18 mouse cellular contexts compared by ENCODE assay signal in the genomic region with DNA sequence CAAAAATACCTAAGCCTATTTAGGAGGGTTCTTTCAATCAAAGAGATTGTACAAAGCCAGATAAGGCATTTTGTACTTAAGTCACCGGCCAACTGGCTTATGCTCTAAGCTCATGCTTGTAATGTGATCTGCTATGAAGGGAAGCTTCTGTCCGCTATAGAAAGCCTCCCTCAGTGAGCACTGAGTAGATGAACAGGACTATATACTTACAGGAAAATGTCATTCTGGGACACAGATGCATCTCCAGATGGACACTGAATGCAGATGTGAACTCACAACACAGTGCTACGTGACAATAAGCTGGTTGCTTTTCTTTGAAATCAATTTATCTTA.
A peak's percentile ranks its signal among the peaks of the same experiment; 100 is the strongest.
DNase-seq lines count a peak whose midpoint lies in the region; ATAC-seq and TF ChIP-seq lines count a peak whose summit lies in the region.
"Had no signal": no experiment of that assay in that cellular context is flagged by ENCODE, and none has a peak within 500 bp of the region (broad histone marks: within the 10 kb centered on the region; RNA-seq: fewer than 3 reads in every experiment).

No protein-coding gene starts in this region.

- H3K27me3 ChIP-seq in forebrain, embryonic 15.5 days, result no peaks in the 10 kb centered on the region
- no peaks in the 10 kb centered on the region for H3K27me3 ChIP-seq in forebrain, embryonic 12.5 days
- H3K27me3 ChIP-seq in heart, embryonic 13.5 days (replicated peaks), result no peaks in the 10 kb centered on the region
- no peaks in the 10 kb centered on the region for H3K27me3 ChIP-seq in limb, embryonic 14.5 days (ENCODE audit: control insufficient read depth, insufficient read depth, low read length)
- H3K27me3 ChIP-seq: embryonic facial prominence, embryonic 13.5 days; lung, embryonic 15.5 days; midbrain, embryonic 15.5 days; neural tube, embryonic 12.5 days; Patski had no signal

- DNase-seq in heart, adult 9 months (ENCODE audit: low spot score in 2 of 2), result no peak
- DNase-seq in layer of hippocampus, adult 2 months (ENCODE audit: low spot score in 2 of 2), result no peak
- DNase-seq in layer of hippocampus, postnatal 25 days (ENCODE audit: extremely low spot score in 1 of 2, low spot score in 1 of 2), result no peak
- peak; percentile 44 for DNase-seq in limb, embryonic 14.5 days (ENCODE audit: low spot score)
- no peak for DNase-seq in layer of hippocampus, adult 9-10 months (ENCODE audit: low spot score)
- DNase-seq: cerebellum, adult 11 months; kidney, adult 11 months had no signal

- H3K27ac ChIP-seq in forebrain, embryonic 15.5 days (replicated peaks), result no peak overlapping the region
- H3K27ac ChIP-seq in forebrain, embryonic 12.5 days, result no peak overlapping the region
- peak overlapping the region; percentile 70 for H3K27ac ChIP-seq in heart, embryonic 13.5 days (replicated peaks)
- H3K27ac ChIP-seq in layer of hippocampus, adult 2 months, result peak overlapping the region; percentile 72
- no peak overlapping the region for H3K27ac ChIP-seq in limb, embryonic 14.5 days (replicated peaks; ENCODE audit: low read depth, low read length)
- H3K27ac ChIP-seq: embryonic facial prominence, embryonic 13.5 days; lung, embryonic 15.5 days; midbrain, embryonic 15.5 days; neural tube, embryonic 12.5 days had no signal

- TF ChIP-seq POLR2A in limb, embryonic 14.5 days (IDR thresholded peaks at IDR 0.05; ENCODE audit: borderline replicate concordance, extremely low read depth, insufficient read depth, insufficient read length), result no peak

- no peaks in the 10 kb centered on the region for H3K9me3 ChIP-seq in forebrain, embryonic 15.5 days
- H3K9me3 ChIP-seq in forebrain, embryonic 12.5 days, result no peaks in the 10 kb centered on the region
- H3K9me3 ChIP-seq in heart, embryonic 13.5 days, result no peaks in the 10 kb centered on the region
- H3K9me3 ChIP-seq in limb, embryonic 14.5 days (ENCODE audit: control insufficient read depth, low read length), result no peaks in the 10 kb centered on the region
- H3K9me3 ChIP-seq: embryonic facial prominence, embryonic 13.5 days; lung, embryonic 15.5 days; midbrain, embryonic 15.5 days; neural tube, embryonic 12.5 days had no signal

- peak; percentile 24; the same call in 1 of the 2 replicates for ATAC-seq in forebrain, embryonic 15.5 days (replicated peaks)
- no peak for ATAC-seq in forebrain, embryonic 12.5 days (ENCODE audit: low FRiP score)
- no peak for ATAC-seq in heart, embryonic 13.5 days (ENCODE audit: extremely low read depth, insufficient number of reproducible peaks, low FRiP score, low TSS enrichment)
- ATAC-seq in limb, embryonic 14.5 days (ENCODE audit: low FRiP score, low read depth), result no peak
- ATAC-seq: forebrain, embryonic 14.5 days; hindbrain, embryonic 16.5 days; midbrain, embryonic 15.5 days; Patski had no signal

- H3K36me3 ChIP-seq in forebrain, embryonic 15.5 days, result no peaks in the 10 kb centered on the region
- no peaks in the 10 kb centered on the region for H3K36me3 ChIP-seq in forebrain, embryonic 12.5 days (replicated peaks)
- H3K36me3 ChIP-seq in heart, embryonic 13.5 days, result no peaks in the 10 kb centered on the region
- no peaks in the 10 kb centered on the region for H3K36me3 ChIP-seq in limb, embryonic 14.5 days (ENCODE audit: control insufficient read depth, insufficient read depth, low read length)
- H3K36me3 ChIP-seq: embryonic facial prominence, embryonic 13.5 days; lung, embryonic 15.5 days; midbrain, embryonic 15.5 days; neural tube, embryonic 12.5 days had no signal

- H3K9ac ChIP-seq in forebrain, embryonic 15.5 days (replicated peaks), result no peak overlapping the region
- H3K9ac ChIP-seq in forebrain, embryonic 12.5 days, result no peak overlapping the region
- H3K9ac ChIP-seq in heart, embryonic 13.5 days, result no peak overlapping the region
- no peak overlapping the region for H3K9ac ChIP-seq in limb, embryonic 14.5 days (ENCODE audit: low read depth, low read length, severe bottlenecking)
- H3K9ac ChIP-seq: embryonic facial prominence, embryonic 13.5 days; lung, embryonic 15.5 days; midbrain, embryonic 15.5 days; neural tube, embryonic 12.5 days had no signal

- 61% methylated on average over 3 of the region's 3 CpGs for WGBS in forebrain, embryonic 15.5 days
- WGBS in forebrain, embryonic 12.5 days, result 44% methylated on average over 3 of the region's 3 CpGs
- 43% methylated on average over 3 of the region's 3 CpGs for WGBS in heart, embryonic 13.5 days
- WGBS in limb, embryonic 14.5 days, result 44% methylated on average over 3 of the region's 3 CpGs

- peaks cover 13% of the 10 kb centered on the region for H3K4me1 ChIP-seq in forebrain, embryonic 15.5 days
- peaks cover 39% of the 10 kb centered on the region for H3K4me1 ChIP-seq in forebrain, embryonic 12.5 days
- H3K4me1 ChIP-seq in heart, embryonic 13.5 days, result peaks cover 94% of the 10 kb centered on the region
- H3K4me1 ChIP-seq in limb, embryonic 14.5 days (ENCODE audit: control insufficient read depth, insufficient read depth, low read length), result no peaks in the 10 kb centered on the region; the same call in 1 of the 2 replicates

- H3K4me3 ChIP-seq in forebrain, embryonic 15.5 days, result no peak overlapping the region
- H3K4me3 ChIP-seq in forebrain, embryonic 12.5 days (replicated peaks), result no peak overlapping the region
- H3K4me3 ChIP-seq in heart, embryonic 13.5 days, result no peak overlapping the region
- H3K4me3 ChIP-seq in layer of hippocampus, adult 2 months, result no peak overlapping the region
- no peak overlapping the region for H3K4me3 ChIP-seq in limb, embryonic 14.5 days (replicated peaks; ENCODE audit: low read length)
- H3K4me3 ChIP-seq: embryonic facial prominence, embryonic 13.5 days; lung, embryonic 15.5 days; midbrain, embryonic 15.5 days; neural tube, embryonic 12.5 days had no signal

- TF ChIP-seq CTCF in layer of hippocampus, adult 2 months (conservative IDR thresholded peaks at IDR 0.05), result no peak

- H3K4me2 ChIP-seq in forebrain, embryonic 15.5 days (replicated peaks), result no peak overlapping the region
- no peak overlapping the region for H3K4me2 ChIP-seq in forebrain, embryonic 12.5 days
- no peak overlapping the region for H3K4me2 ChIP-seq in heart, embryonic 13.5 days
- H3K4me2 ChIP-seq in limb, embryonic 14.5 days (replicated peaks; ENCODE audit: low read depth, low read length, severe bottlenecking), result no peak overlapping the region
- H3K4me2 ChIP-seq: embryonic facial prominence, embryonic 13.5 days; liver, embryonic 11.5 days; lung, embryonic 15.5 days; midbrain, embryonic 15.5 days; neural tube, embryonic 12.5 days had no signal

Comparison
In these comparisons a context has a peak if more than half of its experiments do, and no peak if none do; other contexts are left out.
1. H3K27ac ChIP-seq: peak in heart, embryonic 13.5 days (single experiment) and layer of hippocampus, adult 2 months (single experiment); none in forebrain, embryonic 15.5 days (single experiment), forebrain, embryonic 12.5 days (single experiment) and limb, embryonic 14.5 days (single experiment).